Mouse (Mus musculus): Measurements from ENCODE around the gene Adra2c. TPM values are rescaled to one million over a fixed set of nuclear protein-coding genes. Genes with fewer than 3 reads are reported as not detected.
A peak's percentile ranks its signal among the peaks of the same experiment; 100 is the strongest.

Adra2c gene
- polyA plus RNA-seq, 1 experiment from 2014 or later: 0.09 TPM

GRCm38 (mm10) chr5:35280783-35281165 lies 2.7 kb downstream of the Adra2c start:
- no peak overlapping the region for H3K9ac ChIP-seq (ENCODE audit: low read length)
- no peaks in the 10 kb centered on the region for H3K9me3 ChIP-seq (ENCODE audit: control insufficient read depth, low read length)
- peak overlapping the region; percentile 14 to 47 for H3K4me3 ChIP-seq (ENCODE audit: control insufficient read depth in 1 of 2, insufficient read depth in 1 of 2, low read depth in 1 of 2, low read length in 2 of 2)
- no peak overlapping the region for H3K27ac ChIP-seq (replicated peaks in 1 of 2; ENCODE audit: control insufficient read depth in 1 of 2, insufficient read depth in 1 of 2, low read depth in 2 of 2, low read length in 2 of 2)
- H3K4me1 ChIP-seq (ENCODE audit: control insufficient read depth in 2 of 2, insufficient read depth in 2 of 2, low read length in 2 of 2): peaks cover 0 to 5% of the 10 kb centered on the region in 2 experiments; a peak in 1 of 4 replicates
- no peak for ATAC-seq (ENCODE audit: insufficient number of reproducible peaks, insufficient read depth, low FRiP score, low read depth)
- no peaks in the 10 kb centered on the region for H3K36me3 ChIP-seq (ENCODE audit: control insufficient read depth, insufficient read depth, low read length)
- peak overlapping the region; percentile 92 for H3K4me2 ChIP-seq (ENCODE audit: low read length)
- H3K27me3 ChIP-seq (ENCODE audit: control insufficient read depth, insufficient read depth, low read length): peaks cover 83% of the 10 kb centered on the region
- 4% methylated on average over 40 of the region's 40 CpGs for WGBS

- Histone ChIP-seq H3K27ac (replicated peaks in 1 of 2; ENCODE audit: control insufficient read depth in 1 of 2, insufficient read depth in 1 of 2, low read depth in 2 of 2, low read length in 2 of 2) (no peak overlapping the region; a peak in 1 of 4 replicates), H3K9me3 (ENCODE audit: control insufficient read depth, low read length) (no peaks in the 10 kb centered on the region), H3K9ac (ENCODE audit: low read length) (no peak overlapping the region), H3K4me2 (ENCODE audit: low read length) (no peak overlapping the region), H3K36me3 (ENCODE audit: control insufficient read depth, insufficient read depth, low read length) (no peaks in the 10 kb centered on the region), H3K4me3 (ENCODE audit: control insufficient read depth in 1 of 2, insufficient read depth in 1 of 2, low read depth in 1 of 2, low read length in 2 of 2) (no peak overlapping the region), H3K4me1 (ENCODE audit: control insufficient read depth in 2 of 2, insufficient read depth in 2 of 2, low read length in 2 of 2) (no peaks in the 10 kb centered on the region; a peak in 1 of 4 replicates), H3K27me3 (ENCODE audit: control insufficient read depth, insufficient read depth, low read length) (peaks cover 44% of the 10 kb centered on the region)
- WGBS: 49% methylated on average over 3 of the region's 3 CpGs
- no peak for ATAC-seq (ENCODE audit: insufficient number of reproducible peaks, insufficient read depth, low FRiP score, low read depth)
Observed at GRCm38 (mm10) chr5:35285281-35285680, 7.2 kb downstream of the Adra2c start.

GRCm38 (mm10) chr5:35286190-35286589 lies 8.1 kb downstream of the Adra2c start:
- H3K36me3 ChIP-seq (ENCODE audit: control insufficient read depth, insufficient read depth, low read length): no peaks in the 10 kb centered on the region
- H3K4me2 ChIP-seq (ENCODE audit: low read length): no peak overlapping the region
- H3K9ac ChIP-seq (ENCODE audit: low read length): no peak overlapping the region
- no peak overlapping the region for H3K4me3 ChIP-seq (ENCODE audit: control insufficient read depth in 1 of 2, insufficient read depth in 1 of 2, low read depth in 1 of 2, low read length in 2 of 2)
- H3K4me1 ChIP-seq (ENCODE audit: control insufficient read depth in 2 of 2, insufficient read depth in 2 of 2, low read length in 2 of 2): no peaks in the 10 kb centered on the region
- H3K9me3 ChIP-seq (ENCODE audit: control insufficient read depth, low read length): no peaks in the 10 kb centered on the region
- H3K27ac ChIP-seq (replicated peaks in 1 of 2; ENCODE audit: control insufficient read depth in 1 of 2, insufficient read depth in 1 of 2, low read depth in 2 of 2, low read length in 2 of 2): no peak overlapping the region
- WGBS: 62% methylated on average over 5 of the region's 5 CpGs
- ATAC-seq (ENCODE audit: insufficient number of reproducible peaks, insufficient read depth, low FRiP score, low read depth): no peak
- H3K27me3 ChIP-seq (ENCODE audit: control insufficient read depth, insufficient read depth, low read length): peaks cover 38% of the 10 kb centered on the region

DNA sequence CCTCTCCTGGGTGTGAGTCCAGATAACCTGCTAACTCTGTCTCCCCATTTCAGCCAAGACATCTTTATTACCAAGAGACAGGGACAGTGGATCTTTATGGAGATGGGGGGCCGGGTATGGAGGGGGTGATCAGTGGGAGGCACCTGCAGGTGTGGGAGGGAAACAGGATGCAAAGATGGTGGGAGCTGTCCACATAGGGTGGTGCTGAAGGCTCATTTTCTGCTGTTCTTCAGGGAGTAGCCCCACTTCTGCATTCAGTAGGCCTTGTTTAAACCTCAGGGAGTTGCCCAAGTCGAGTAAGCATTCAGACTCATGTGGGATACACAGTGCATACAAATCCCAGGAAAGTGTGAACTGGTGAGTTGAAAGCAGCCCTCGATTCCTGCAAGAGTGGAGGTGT lies 21.5 kb downstream of the Adra2c start:
- Histone ChIP-seq H3K4me3 (ENCODE audit: control insufficient read depth in 1 of 2, insufficient read depth in 1 of 2, low read depth in 1 of 2, low read length in 2 of 2) (no peak overlapping the region), H3K4me2 (ENCODE audit: low read length) (no peak overlapping the region), H3K36me3 (ENCODE audit: control insufficient read depth, insufficient read depth, low read length) (no peaks in the 10 kb centered on the region), H3K9me3 (ENCODE audit: control insufficient read depth, low read length) (no peaks in the 10 kb centered on the region), H3K9ac (ENCODE audit: low read length) (no peak overlapping the region), H3K27ac (replicated peaks in 1 of 2; ENCODE audit: control insufficient read depth in 1 of 2, insufficient read depth in 1 of 2, low read depth in 2 of 2, low read length in 2 of 2) (no peak overlapping the region), H3K27me3 (ENCODE audit: control insufficient read depth, insufficient read depth, low read length) (peaks cover 23% of the 10 kb centered on the region), H3K4me1 (ENCODE audit: control insufficient read depth in 2 of 2, insufficient read depth in 2 of 2, low read length in 2 of 2) (no peaks in the 10 kb centered on the region)
- 12% methylated on average over 3 of the region's 3 CpGs for WGBS
- ATAC-seq (ENCODE audit: insufficient number of reproducible peaks, insufficient read depth, low FRiP score, low read depth): no peak

- Histone ChIP-seq H3K36me3 (ENCODE audit: control insufficient read depth, insufficient read depth, low read length) (no peaks in the 10 kb centered on the region), H3K4me3 (ENCODE audit: control insufficient read depth in 1 of 2, insufficient read depth in 1 of 2, low read depth in 1 of 2, low read length in 2 of 2) (no peak overlapping the region), H3K9ac (ENCODE audit: low read length) (no peak overlapping the region), H3K9me3 (ENCODE audit: control insufficient read depth, low read length) (no peaks in the 10 kb centered on the region), H3K27ac (replicated peaks in 1 of 2; ENCODE audit: control insufficient read depth in 1 of 2, insufficient read depth in 1 of 2, low read depth in 2 of 2, low read length in 2 of 2) (no peak overlapping the region), H3K27me3 (ENCODE audit: control insufficient read depth, insufficient read depth, low read length) (peaks cover 14% of the 10 kb centered on the region; the same call in 1 of the 2 replicates), H3K4me1 (ENCODE audit: control insufficient read depth in 2 of 2, insufficient read depth in 2 of 2, low read length in 2 of 2) (no peaks in the 10 kb centered on the region), H3K4me2 (ENCODE audit: low read length) (no peak overlapping the region)
- no peak for ATAC-seq (ENCODE audit: insufficient number of reproducible peaks, insufficient read depth, low FRiP score, low read depth)
- 73% methylated on average over 3 of the region's 3 CpGs for WGBS
Observed at GRCm38 (mm10) chr5:35304191-35304590, 26.1 kb downstream of the Adra2c start.

DNA sequence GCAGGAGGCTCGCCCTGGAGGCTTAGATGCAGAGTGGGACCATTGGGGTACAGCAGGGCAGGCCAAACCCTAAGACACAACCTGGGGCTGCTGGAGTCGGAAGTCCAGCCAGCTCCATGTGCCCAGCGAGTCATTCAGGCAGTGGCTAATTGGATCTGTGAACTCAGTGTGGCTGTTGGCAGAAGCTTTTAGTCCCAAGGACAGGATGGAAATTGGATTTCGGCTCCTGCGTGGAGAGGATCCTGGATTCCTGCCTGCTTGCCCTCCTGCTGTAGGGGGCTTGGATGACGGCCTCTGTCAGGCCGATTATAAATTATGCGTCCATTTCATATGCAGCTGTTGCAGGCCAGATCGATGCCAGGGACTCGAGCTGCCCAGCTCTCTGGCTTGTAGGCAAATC lies 27.2 kb downstream of the Adra2c start:
- Histone ChIP-seq H3K4me2 (ENCODE audit: low read length) (no peak overlapping the region), H3K36me3 (ENCODE audit: control insufficient read depth, insufficient read depth, low read length) (no peaks in the 10 kb centered on the region), H3K4me3 (ENCODE audit: control insufficient read depth in 1 of 2, insufficient read depth in 1 of 2, low read depth in 1 of 2, low read length in 2 of 2) (no peak overlapping the region), H3K9ac (ENCODE audit: low read length) (no peak overlapping the region), H3K27me3 (ENCODE audit: control insufficient read depth, insufficient read depth, low read length) (peaks cover 13% of the 10 kb centered on the region; the same call in 1 of the 2 replicates), H3K9me3 (ENCODE audit: control insufficient read depth, low read length) (no peaks in the 10 kb centered on the region), H3K4me1 (ENCODE audit: control insufficient read depth in 2 of 2, insufficient read depth in 2 of 2, low read length in 2 of 2) (no peaks in the 10 kb centered on the region), H3K27ac (replicated peaks in 1 of 2; ENCODE audit: control insufficient read depth in 1 of 2, insufficient read depth in 1 of 2, low read depth in 2 of 2, low read length in 2 of 2) (no peak overlapping the region)
- ATAC-seq (ENCODE audit: insufficient number of reproducible peaks, insufficient read depth, low FRiP score, low read depth): no peak
- WGBS: 73% methylated on average over 10 of the region's 10 CpGs

- Histone ChIP-seq H3K9ac (ENCODE audit: low read length) (no peak overlapping the region), H3K9me3 (ENCODE audit: control insufficient read depth, low read length) (no peaks in the 10 kb centered on the region), H3K27me3 (ENCODE audit: control insufficient read depth, insufficient read depth, low read length) (peaks cover 25% of the 10 kb centered on the region), H3K4me1 (ENCODE audit: control insufficient read depth in 2 of 2, insufficient read depth in 2 of 2, low read length in 2 of 2) (no peaks in the 10 kb centered on the region), H3K4me2 (ENCODE audit: low read length) (no peak overlapping the region), H3K27ac (replicated peaks in 1 of 2; ENCODE audit: control insufficient read depth in 1 of 2, insufficient read depth in 1 of 2, low read depth in 2 of 2, low read length in 2 of 2) (no peak overlapping the region), H3K36me3 (ENCODE audit: control insufficient read depth, insufficient read depth, low read length) (no peaks in the 10 kb centered on the region), H3K4me3 (ENCODE audit: control insufficient read depth in 1 of 2, insufficient read depth in 1 of 2, low read depth in 1 of 2, low read length in 2 of 2) (no peak overlapping the region)
- WGBS: 76% methylated on average over 1 of the region's 1 CpGs
- no peak for ATAC-seq (ENCODE audit: insufficient number of reproducible peaks, insufficient read depth, low FRiP score, low read depth)
Observed at GRCm38 (mm10) chr5:35306692-35307091, 28.6 kb downstream of the Adra2c start.

DNA sequence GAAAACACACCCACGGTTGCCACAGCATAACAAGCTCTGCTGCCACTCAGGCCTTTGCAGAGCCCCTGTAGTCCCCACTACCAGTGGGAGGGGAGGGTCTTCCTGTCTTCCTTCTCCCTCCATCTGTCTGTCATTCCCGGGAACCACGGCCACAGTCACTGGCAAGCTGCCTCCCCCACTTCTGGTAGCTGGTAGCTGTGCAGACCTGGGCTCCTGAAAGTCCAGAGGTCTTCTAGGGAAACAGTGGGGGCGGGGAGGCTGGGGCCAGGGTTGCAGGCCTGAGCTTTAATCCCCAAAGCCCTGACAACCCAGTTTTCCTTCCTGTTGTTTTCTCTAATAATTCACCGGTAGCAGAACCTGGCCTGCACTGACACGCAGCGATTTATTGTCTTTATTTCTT lies 31.7 kb downstream of the Adra2c start:
- H3K27me3 ChIP-seq (ENCODE audit: control insufficient read depth, insufficient read depth, low read length): peaks cover 48% of the 10 kb centered on the region
- H3K9me3 ChIP-seq (ENCODE audit: control insufficient read depth, low read length): no peaks in the 10 kb centered on the region
- no peak overlapping the region for H3K9ac ChIP-seq (ENCODE audit: low read length)
- ATAC-seq (ENCODE audit: insufficient number of reproducible peaks, insufficient read depth, low FRiP score, low read depth): no peak
- no peak overlapping the region for H3K4me2 ChIP-seq (ENCODE audit: low read length)
- H3K4me3 ChIP-seq (ENCODE audit: control insufficient read depth in 1 of 2, insufficient read depth in 1 of 2, low read depth in 1 of 2, low read length in 2 of 2): no peak overlapping the region
- peaks cover 2 to 5% of the 10 kb centered on the region in 2 experiments; a peak in 3 of 4 replicates for H3K4me1 ChIP-seq (ENCODE audit: control insufficient read depth in 2 of 2, insufficient read depth in 2 of 2, low read length in 2 of 2)
- no peaks in the 10 kb centered on the region for H3K36me3 ChIP-seq (ENCODE audit: control insufficient read depth, insufficient read depth, low read length)
- WGBS: 52% methylated on average over 7 of the region's 7 CpGs
- no peak overlapping the region for H3K27ac ChIP-seq (replicated peaks in 1 of 2; ENCODE audit: control insufficient read depth in 1 of 2, insufficient read depth in 1 of 2, low read depth in 2 of 2, low read length in 2 of 2)

Measured in heart, embryonic 14.5 days (tissue).